Comparison of ENCODE assay signal across 21 mouse cellular contexts in the genomic region with DNA sequence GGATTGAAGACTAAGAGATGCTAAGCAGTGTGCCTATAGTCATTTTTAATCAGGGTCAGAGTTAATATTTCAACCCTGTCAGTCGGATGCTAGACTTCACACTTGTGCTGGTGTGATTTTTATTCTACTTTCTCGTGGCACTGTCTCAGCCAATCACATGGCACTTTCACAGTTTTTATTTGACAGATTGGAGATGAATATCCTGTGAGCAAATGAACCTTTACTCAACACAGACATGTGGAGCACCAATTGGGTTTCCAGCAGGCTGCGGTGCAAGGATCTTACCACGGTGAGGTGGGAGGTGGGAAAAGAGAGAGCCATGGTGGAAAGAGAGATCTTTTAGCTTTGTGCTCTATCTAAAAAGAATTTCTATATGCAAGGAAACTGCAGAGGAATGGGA.
DNase-seq lines count a peak whose midpoint lies in the region; ATAC-seq and TF ChIP-seq lines count a peak whose summit lies in the region.
"Had no signal": no experiment of that assay in that cellular context is flagged by ENCODE, and none has a peak within 500 bp of the region (broad histone marks: within the 10 kb centered on the region; RNA-seq: fewer than 3 reads in every experiment).

No protein-coding gene starts in this region.

- H3K9me3 ChIP-seq in forebrain, embryonic 13.5 days (replicated peaks), result no peaks in the 10 kb centered on the region
- H3K9me3 ChIP-seq in forebrain, embryonic 12.5 days, result no peaks in the 10 kb centered on the region
- H3K9me3 ChIP-seq in stomach, postnatal 0 days (ENCODE audit: control insufficient read depth, low read length), result no peaks in the 10 kb centered on the region
- H3K9me3 ChIP-seq: heart, embryonic 12.5 days; hindbrain, embryonic 13.5 days; limb, embryonic 10.5 days had no signal

- no peak overlapping the region for H3K27ac ChIP-seq in forebrain, embryonic 13.5 days
- H3K27ac ChIP-seq in forebrain, embryonic 12.5 days, result no peak overlapping the region
- H3K27ac ChIP-seq in stomach, postnatal 0 days (replicated peaks), result no peak overlapping the region
- H3K27ac ChIP-seq: hindbrain, embryonic 13.5 days; limb, embryonic 10.5 days had no signal

- H3K4me3 ChIP-seq in forebrain, embryonic 13.5 days, result no peak overlapping the region
- no peak overlapping the region for H3K4me3 ChIP-seq in forebrain, embryonic 12.5 days (replicated peaks)
- H3K4me3 ChIP-seq in stomach, postnatal 0 days (ENCODE audit: low read depth, low read length), result no peak overlapping the region
- H3K4me3 ChIP-seq: heart, embryonic 12.5 days; hindbrain, embryonic 13.5 days; limb, embryonic 10.5 days had no signal

- intact Hi-C loops in gastrocnemius, postnatal 36 days (cut with DNase I), result no loop called here

- H3K4me1 ChIP-seq in forebrain, embryonic 13.5 days, result peaks cover 7% of the 10 kb centered on the region
- peaks cover 8% of the 10 kb centered on the region; the same call in 1 of the 2 replicates for H3K4me1 ChIP-seq in forebrain, embryonic 12.5 days
- no peaks in the 10 kb centered on the region for H3K4me1 ChIP-seq in stomach, postnatal 0 days (replicated peaks; ENCODE audit: control insufficient read depth, insufficient read depth)
- H3K4me1 ChIP-seq: heart, embryonic 12.5 days; limb, embryonic 10.5 days had no signal

- DNase-seq in brain, embryonic 18.5 days (ENCODE audit: low read depth, low spot score), result peak; percentile 32
- DNase-seq in left cerebral cortex, adult 9 months (ENCODE audit: low spot score in 2 of 2), result peak; percentile 50 to 66
- DNase-seq in right cerebral cortex, postnatal 14 days, result peak; percentile 12
- DNase-seq in layer of hippocampus, adult 8-10 months (ENCODE audit: low spot score in 2 of 2), result no peak
- DNase-seq in gastrocnemius, postnatal 36 days, result no peak
- no peak for DNase-seq in stomach, postnatal 0 days (ENCODE audit: low spot score)
- DNase-seq: adrenal gland, adult 2 months; cerebellum, adult 9-11 months; heart, adult 11 months; heart, postnatal 14 days; kidney, adult 8-10 months; kidney, postnatal 25 days; lung, adult 18-20 months; lung, postnatal 36 days; thymus, postnatal 25 days had no signal

- no peak overlapping the region for H3K4me2 ChIP-seq in forebrain, embryonic 13.5 days
- no peak overlapping the region for H3K4me2 ChIP-seq in forebrain, embryonic 12.5 days
- H3K4me2 ChIP-seq in stomach, postnatal 0 days (replicated peaks; ENCODE audit: low read depth), result no peak overlapping the region
- H3K4me2 ChIP-seq: heart, embryonic 12.5 days; hindbrain, embryonic 13.5 days had no signal

- 79% methylated on average over 4 of the region's 4 CpGs for WGBS in forebrain, embryonic 13.5 days
- WGBS in forebrain, embryonic 12.5 days, result 82% methylated on average over 4 of the region's 4 CpGs
- 76% methylated on average over 4 of the region's 4 CpGs for WGBS in stomach, postnatal 0 days

- H3K9ac ChIP-seq in forebrain, embryonic 13.5 days, result no peak overlapping the region
- no peak overlapping the region for H3K9ac ChIP-seq in forebrain, embryonic 12.5 days
- H3K9ac ChIP-seq in stomach, postnatal 0 days (ENCODE audit: low read length), result no peak overlapping the region
- H3K9ac ChIP-seq: heart, embryonic 12.5 days; hindbrain, embryonic 13.5 days had no signal

- ATAC-seq in forebrain, embryonic 13.5 days, result peak; percentile 66; the same call in 1 of the 2 replicates
- no peak for ATAC-seq in forebrain, embryonic 12.5 days (ENCODE audit: low FRiP score)
- no peak for ATAC-seq in stomach, postnatal 0 days (ENCODE audit: low FRiP score, low TSS enrichment)
- ATAC-seq: midbrain, embryonic 16.5 days had no signal

- no peaks in the 10 kb centered on the region for H3K36me3 ChIP-seq in forebrain, embryonic 13.5 days (ENCODE audit: poor library complexity, severe bottlenecking)
- no peaks in the 10 kb centered on the region for H3K36me3 ChIP-seq in forebrain, embryonic 12.5 days (replicated peaks)
- H3K36me3 ChIP-seq in stomach, postnatal 0 days (ENCODE audit: control insufficient read depth, insufficient read depth, low read length), result no peaks in the 10 kb centered on the region
- H3K36me3 ChIP-seq: heart, embryonic 12.5 days; hindbrain, embryonic 13.5 days; limb, embryonic 10.5 days had no signal

- no peak for TF ChIP-seq EP300 in stomach, postnatal 0 days (optimal IDR thresholded peaks at IDR 0.05)

- no peaks in the 10 kb centered on the region for H3K27me3 ChIP-seq in forebrain, embryonic 13.5 days
- no peaks in the 10 kb centered on the region for H3K27me3 ChIP-seq in forebrain, embryonic 12.5 days
- no peaks in the 10 kb centered on the region for H3K27me3 ChIP-seq in stomach, postnatal 0 days (ENCODE audit: control insufficient read depth, insufficient read depth, low read length)
- H3K27me3 ChIP-seq: heart, embryonic 12.5 days; hindbrain, embryonic 13.5 days had no signal

- TF ChIP-seq CTCF in stomach, postnatal 0 days (IDR thresholded peaks at IDR 0.05; ENCODE audit: low read depth), result no peak

Comparison
In these comparisons a context has a peak if more than half of its experiments do, and no peak if none do; other contexts are left out.
1. DNase-seq: peak in brain, embryonic 18.5 days (single experiment), left cerebral cortex, adult 9 months (2 of 2) and right cerebral cortex, postnatal 14 days (single experiment); none in layer of hippocampus, adult 8-10 months (0 of 2), gastrocnemius, postnatal 36 days (0 of 2) and stomach, postnatal 0 days (single experiment).